Mouse (Mus musculus) stomach, postnatal 0 days (tissue): ENCODE measurements at regions not wholly inside any gene's neighbourhood (a gene's known extent, or its start where the extent isn't known, plus 50 kb on each side); places are given as distances from the start of the nearest gene placed in this dataset.

Experiments used
- CTCF ChIP-seq: IDR thresholded peaks from 2 replicates; pipeline ENCODE4 v1.5.1; 2016; ENCODE audit warnings: antibody characterized with exemption, low read depth, mild to moderate bottlenecking, moderate library complexity
- EP300 ChIP-seq: optimal IDR thresholded peaks from 2 replicates; pipeline ENCODE3; 2016; ENCODE audit warnings: antibody characterized with exemption

- TF ChIP-seq CTCF: no peak
- TF ChIP-seq EP300: no peak
Measured at GRCm38 (mm10) chr13:97666761-97667160, 93.7 kb downstream of the Gm10260 start.
